Mouse (Mus musculus) embryonic fibroblast, embryonic 13.5 days (primary cell): ENCODE results near the gene Hist2h4.

Experiments
- CTCF ChIP-seq: IDR thresholded peaks from 2 replicates; pipeline ENCODE4 v1.5.1; 2011; ENCODE audit warnings: mild to moderate bottlenecking, control low read depth, low read length, moderate library complexity, borderline replicate concordance; ENCODE audit not compliant: insufficient read depth
- POLR2A ChIP-seq: IDR thresholded peaks from 2 replicates; pipeline ENCODE4 v1.6.1; 2011; ENCODE audit warnings: low read depth, mild to moderate bottlenecking, control low read depth, low read length, moderate library complexity

- TF ChIP-seq CTCF (no peak), POLR2A (no peak)
Measured at GRCm38 (mm10) chr3:96230404-96230803, 32.7 kb downstream of the Hist2h4 start.
